Comparison of ENCODE assay signal across 1 mouse cellular context in the genomic region with DNA sequence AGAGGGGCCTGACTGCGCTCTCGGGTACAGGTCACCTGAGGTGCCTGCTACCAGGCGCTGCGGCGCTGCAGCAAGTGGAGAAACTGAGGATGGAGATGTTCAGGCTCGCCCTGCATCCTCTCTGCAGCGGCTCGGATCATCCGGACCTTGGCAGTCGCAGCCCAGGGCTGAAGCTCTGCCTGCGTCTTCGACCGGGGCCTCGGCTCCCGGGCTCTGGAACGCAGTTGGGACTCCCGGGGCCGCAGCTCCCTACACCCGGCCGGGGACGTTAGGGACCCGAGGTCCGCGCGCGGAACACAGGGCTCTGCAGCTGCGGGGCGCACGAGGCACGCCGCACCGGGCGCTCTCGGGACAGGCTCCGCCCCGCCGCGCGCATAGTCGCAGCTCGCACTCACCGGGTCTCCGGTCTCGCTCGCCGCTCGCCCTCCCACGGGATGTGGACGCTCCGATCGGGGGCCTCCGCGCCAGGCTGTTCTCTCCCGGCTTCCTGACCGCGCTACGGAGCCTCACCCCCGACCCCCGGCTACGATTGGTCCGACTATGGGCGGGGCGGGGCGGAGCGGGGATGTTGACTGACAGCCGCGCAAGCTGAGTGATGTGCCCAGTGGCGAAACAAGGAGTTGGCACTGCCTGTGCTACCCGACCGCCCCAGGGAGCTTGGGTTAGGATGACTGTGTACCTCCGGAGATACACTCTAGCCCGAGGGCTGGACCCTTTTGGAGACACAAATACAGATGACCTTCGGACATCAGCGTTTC.
TF ChIP-seq lines count a peak whose summit lies in the region.

A gene (minus strand): TSS at position 393 of the 758 bp plus-strand sequence.

TF ChIP-seq in CH12.LX, 34 proteins besides CTCF, POLR2A, EP300 and RAD21:
- TF ChIP-seq HCFC1 (IDR thresholded peaks at IDR 0.05; ENCODE audit: low read depth, low read length) (0 out of 2 replicates have a peak, but pooled peaks have one; percentile 23), RCOR1 (conservative IDR thresholded peaks at IDR 0.05; ENCODE audit: low read depth, low read length) (no peak), MAZ (IDR thresholded peaks at IDR 0.05; ENCODE audit: low read depth, low read length) (peak; percentile 79; the same call in 1 of the 2 replicates), NRF1 (IDR thresholded peaks at IDR 0.05; ENCODE audit: low read depth, low read length) (peak; percentile 48; the same call in 1 of the 2 replicates), BHLHE40 (IDR thresholded peaks at IDR 0.05; ENCODE audit: low read depth, low read length) (peak; percentile 17), MAX (IDR thresholded peaks at IDR 0.05; ENCODE audit: low read length) (0 out of 2 replicates have a peak, but pooled peaks have one; percentile 42), E2F4 (IDR thresholded peaks at IDR 0.05; ENCODE audit: insufficient replicate concordance, low read depth, low read length) (no peak), TCF12 (IDR thresholded peaks at IDR 0.05; ENCODE audit: low read depth, low read length) (peak; percentile 65), JUN (IDR thresholded peaks at IDR 0.05; ENCODE audit: insufficient read depth, low read depth, low read length) (no peak), UBTF (IDR thresholded peaks at IDR 0.05; ENCODE audit: low read depth, low read length) (peak; percentile 83), CHD1 (IDR thresholded peaks at IDR 0.05; ENCODE audit: low read depth, low read length) (no peak; the same call in 1 of the 2 replicates), MXI1 (IDR thresholded peaks at IDR 0.05; ENCODE audit: low read depth, low read length) (peak; percentile 82), SIN3A (IDR thresholded peaks at IDR 0.05; ENCODE audit: low read length) (peak; percentile 73), NELFE (IDR thresholded peaks at IDR 0.05; ENCODE audit: low read depth, low read length) (peak; percentile 76), ETS1 (conservative IDR thresholded peaks at IDR 0.05; ENCODE audit: low read depth, low read length) (0 out of 2 replicates have a peak, but pooled peaks have one; percentile 9), IRF4 (IDR thresholded peaks at IDR 0.05; ENCODE audit: low read depth, low read length) (no peak; the same call in 1 of the 2 replicates), GABPA (IDR thresholded peaks at IDR 0.05; ENCODE audit: insufficient replicate concordance, low read depth, low read length) (no peak), MYC (IDR thresholded peaks at IDR 0.05; ENCODE audit: low read depth, low read length) (peak; percentile 4; the same call in 1 of the 2 replicates), ELF1 (IDR thresholded peaks at IDR 0.05; ENCODE audit: low read depth, low read length) (peak; percentile 56), USF1 (IDR thresholded peaks at IDR 0.05; ENCODE audit: low read depth, low read length) (no peak), MAFK (IDR thresholded peaks at IDR 0.05; ENCODE audit: insufficient replicate concordance, low read length) (no peak), ZMIZ1 (IDR thresholded peaks at IDR 0.05; ENCODE audit: low read depth, low read length) (peak; percentile 78), USF2 (conservative IDR thresholded peaks at IDR 0.05; ENCODE audit: low read depth, low read length) (no peak), POLR2AphosphoS2 (IDR thresholded peaks at IDR 0.05; ENCODE audit: low read depth, low read length) (peak; percentile 48; the same call in 1 of the 2 replicates)
